Mouse (Mus musculus) embryo, embryonic 10.5 days (tissue): ENCODE measurements at regions not wholly inside any gene's neighbourhood (a gene's known extent, or its start where the extent isn't known, plus 50 kb on each side); places are given as distances from the start of the nearest gene placed in this dataset.

Experiments used
- DNase-seq: peaks from one replicate; pipeline ENCODE4 v3.0.0-alpha.2; 2015; ENCODE audit warnings: low spot score

GRCm38 (mm10) chr12:16139152-16139551 lies 322.4 kb upstream of the Trib2 start:
- DNase-seq: no peak

- DNase-seq: no peak
These were observed 321.1 kb upstream of the Trib2 start for GRCm38 (mm10) chr12:16137801-16138200.

- no peak for DNase-seq
These were observed 319.5 kb upstream of the Trib2 start for GRCm38 (mm10) chr12:16136214-16136671.

GRCm38 (mm10) chr12:16135602-16136213 lies 319.0 kb upstream of the Trib2 start:
- no peak for DNase-seq

GRCm38 (mm10) chr12:16134446-16134845 lies 317.7 kb upstream of the Trib2 start:
- no peak for DNase-seq

GRCm38 (mm10) chr12:16133253-16133652 lies 316.5 kb upstream of the Trib2 start:
- DNase-seq: no peak

- DNase-seq: no peak
These were observed 315.0 kb upstream of the Trib2 start for GRCm38 (mm10) chr12:16131740-16132077.

GRCm38 (mm10) chr12:16131028-16131739 lies 314.5 kb upstream of the Trib2 start:
- DNase-seq: no peak

- no peak for DNase-seq
These were observed 313.9 kb upstream of the Trib2 start for GRCm38 (mm10) chr12:16130605-16131004.

- DNase-seq: no peak
These were observed 313.2 kb upstream of the Trib2 start for GRCm38 (mm10) chr12:16129923-16130322.

GRCm38 (mm10) chr12:16129243-16129642 lies 312.5 kb upstream of the Trib2 start:
- no peak for DNase-seq

GRCm38 (mm10) chr12:16124906-16125305 lies 308.2 kb upstream of the Trib2 start:
- DNase-seq: no peak

- DNase-seq: no peak
These were observed 305.8 kb upstream of the Trib2 start for GRCm38 (mm10) chr12:16122353-16123127.

- no peak for DNase-seq
These were observed 305.1 kb upstream of the Trib2 start for GRCm38 (mm10) chr12:16121787-16122186.

GRCm38 (mm10) chr12:16118710-16119109 lies 302.0 kb upstream of the Trib2 start:
- no peak for DNase-seq

GRCm38 (mm10) chr12:16106946-16107345 lies 290.2 kb upstream of the Trib2 start:
- no peak for DNase-seq

GRCm38 (mm10) chr12:16098840-16099239 lies 282.1 kb upstream of the Trib2 start:
- DNase-seq: no peak

- no peak for DNase-seq
These were observed 275.9 kb upstream of the Trib2 start for GRCm38 (mm10) chr12:16092643-16093042.

GRCm38 (mm10) chr12:16091336-16091735 lies 274.6 kb upstream of the Trib2 start:
- peak; percentile 38 for DNase-seq

GRCm38 (mm10) chr12:16083176-16083575 lies 266.5 kb upstream of the Trib2 start:
- no peak for DNase-seq

GRCm38 (mm10) chr12:16077215-16077614 lies 260.5 kb upstream of the Trib2 start:
- no peak for DNase-seq

GRCm38 (mm10) chr12:16075962-16076361 lies 259.2 kb upstream of the Trib2 start:
- DNase-seq: no peak

GRCm38 (mm10) chr12:16068940-16069339 lies 252.2 kb upstream of the Trib2 start:
- no peak for DNase-seq
